Mouse (Mus musculus): Measurements from ENCODE around the gene Ciita.
A peak's percentile ranks its signal among the peaks of the same experiment; 100 is the strongest.

Gene Ciita

GRCm38 (mm10) chr16:10520908-10521614 lies 41.2 kb downstream of the Ciita start:
- DNase-seq (ENCODE audit: low spot score in 2 of 2): peak; percentile 64 to 80

GRCm38 (mm10) chr16:10522811-10523210 lies 43.0 kb downstream of the Ciita start:
- peak; percentile 45 to 76 for DNase-seq (ENCODE audit: low spot score in 2 of 2)

GRCm38 (mm10) chr16:10523650-10524049 lies 43.8 kb downstream of the Ciita start:
- DNase-seq (ENCODE audit: low spot score in 2 of 2): no peak

- no peak for DNase-seq (ENCODE audit: low spot score in 2 of 2)
These were observed 45.2 kb downstream of the Ciita start for GRCm38 (mm10) chr16:10524866-10525609.

- no peak for DNase-seq (ENCODE audit: low spot score in 2 of 2)
These were observed 45.7 kb downstream of the Ciita start for GRCm38 (mm10) chr16:10525610-10525980.

GRCm38 (mm10) chr16:10527046-10527644 lies 47.3 kb downstream of the Ciita start:
- DNase-seq (ENCODE audit: low spot score in 2 of 2): no peak

GRCm38 (mm10) chr16:10528382-10528781 lies 48.5 kb downstream of the Ciita start:
- no peak for DNase-seq (ENCODE audit: low spot score in 2 of 2)

GRCm38 (mm10) chr16:10530179-10530578 lies 50.3 kb downstream of the Ciita start:
- no peak for DNase-seq (ENCODE audit: low spot score in 2 of 2)

GRCm38 (mm10) chr16:10533781-10534180 lies 53.9 kb downstream of the Ciita start:
- no peak for DNase-seq (ENCODE audit: low spot score in 2 of 2)

- DNase-seq (ENCODE audit: low spot score in 2 of 2): peak in 1 of 2 experiments; percentile 31
These were observed 54.7 kb downstream of the Ciita start for GRCm38 (mm10) chr16:10534567-10534966.

- DNase-seq (ENCODE audit: low spot score in 2 of 2): no peak
These were observed 56.5 kb downstream of the Ciita start for GRCm38 (mm10) chr16:10536323-10536722.

GRCm38 (mm10) chr16:10536961-10537360 lies 57.1 kb downstream of the Ciita start:
- no peak for DNase-seq (ENCODE audit: low spot score in 2 of 2)

- no peak for DNase-seq (ENCODE audit: low spot score in 2 of 2)
These were observed 61.1 kb downstream of the Ciita start for GRCm38 (mm10) chr16:10540763-10541597.

- no peak for DNase-seq (ENCODE audit: low spot score in 2 of 2)
These were observed 61.7 kb downstream of the Ciita start for GRCm38 (mm10) chr16:10541598-10541930.

- DNase-seq (ENCODE audit: low spot score in 2 of 2): no peak
These were observed 62.4 kb downstream of the Ciita start for GRCm38 (mm10) chr16:10542266-10542665.

GRCm38 (mm10) chr16:10542698-10543365 lies 63.0 kb downstream of the Ciita start, which contains the start of gene Dexi:
Gene Dexi, minus strand, starts transcription at chr16:10543054.
- DNase-seq (ENCODE audit: low spot score in 2 of 2): peak; percentile 91 to 94

GRCm38 (mm10) chr16:10544995-10545622 lies 65.2 kb downstream of the Ciita start, which contains the start of gene Clec16a:
Gene Clec16a, plus strand, starts transcription at chr16:10545339.
- DNase-seq (ENCODE audit: low spot score in 2 of 2): peak; percentile 94 to 96

GRCm38 (mm10) chr16:10546865-10547264 lies 67.0 kb downstream of the Ciita start:
- no peak for DNase-seq (ENCODE audit: low spot score in 2 of 2)

GRCm38 (mm10) chr16:10548938-10549337 lies 69.1 kb downstream of the Ciita start:
- no peak for DNase-seq (ENCODE audit: low spot score in 2 of 2)

GRCm38 (mm10) chr16:10549600-10549999 lies 69.7 kb downstream of the Ciita start:
- no peak for DNase-seq (ENCODE audit: low spot score in 2 of 2)

GRCm38 (mm10) chr16:10551592-10551991 lies 71.7 kb downstream of the Ciita start:
- DNase-seq (ENCODE audit: low spot score in 2 of 2): no peak
